Mouse (Mus musculus) gastrocnemius, adult 2 months (tissue): ENCODE measurements at regions not wholly inside any gene's neighbourhood (a gene's known extent, or its start where the extent isn't known, plus 50 kb on each side); places are given as distances from the start of the nearest gene placed in this dataset.
A peak's percentile ranks its signal among the peaks of the same experiment; 100 is the strongest.
"Not testable (repeated sequence)": the region's sequence is repeated elsewhere in the genome, so short reads cannot be mapped to it uniquely, and the experiment has no call there.

ENCODE experiments used
- DNase-seq: peaks from one replicate; pipeline ENCODE4 v3.0.0; 2022
- H3K27ac ChIP-seq: fragments of 200-600 bp; 2 replicates; pipeline ENCODE4 v1.8.1; 2022; ENCODE audit warnings: mild to moderate bottlenecking
- H3K4me3 ChIP-seq: fragments of 200-600 bp; 2 replicates; pipeline ENCODE4 v1.8.1; 2022; ENCODE audit warnings: mild to moderate bottlenecking, moderate library complexity
- CTCF ChIP-seq: fragments of 200-600 bp; IDR thresholded peaks from 2 replicates; pipeline ENCODE4 v1.8.1; 2022; ENCODE audit warnings: antibody characterized with exemption, mild to moderate bottlenecking, moderate library complexity
- intact Hi-C: fragments of 180-260 bp; cut with DNase I; formaldehyde crosslinking; loops from one replicate; pipeline ENCODE4 v1.15.1; 2025

- Histone ChIP-seq H3K4me3 (no peak overlapping the region), H3K27ac (no peak overlapping the region)
- TF ChIP-seq CTCF = no peak
- DNase-seq = no peak
- intact Hi-C loops = no loop called here
These were observed 129.4 kb upstream of the Tmem185a start for GRCm38 (mm10) chrX:70606349-70606748.

GRCm38 (mm10) chrX:70582344-70582743 lies 105.4 kb upstream of the Tmem185a start:
- not testable (repeated sequence) for H3K27ac ChIP-seq, DNase-seq, H3K4me3 ChIP-seq
- intact Hi-C loops = loop anchor here (5.0 to 10.0 kb wide), 2 partner anchors 732 to 800 kb away; no protein-coding TSS in a partner anchor
- TF ChIP-seq CTCF = peak; percentile 68

GRCm38 (mm10) chrX:70580171-70580570 lies 103.2 kb upstream of the Tmem185a start:
- Histone ChIP-seq H3K4me3 (no peak overlapping the region), H3K27ac (no peak overlapping the region)
- no peak for TF ChIP-seq CTCF
- intact Hi-C loops = loop anchor here (5.0 to 10.0 kb wide), 2 partner anchors 735 to 802 kb away; no protein-coding TSS in a partner anchor
- DNase-seq = no peak

GRCm38 (mm10) chrX:70574243-70574642 lies 97.3 kb upstream of the Tmem185a start:
- DNase-seq, H3K4me3 ChIP-seq, H3K27ac ChIP-seq: not testable (repeated sequence)
- intact Hi-C loops = loop anchor here (5.0 kb wide), 1 partner anchor 207 kb away; the partner anchor contains the start of gene Ids

GRCm38 (mm10) chrX:70570586-70570985 lies 93.6 kb upstream of the Tmem185a start:
- H3K27ac ChIP-seq, H3K4me3 ChIP-seq: not testable (repeated sequence)
- intact Hi-C loops = loop anchor here (5.0 kb wide), 1 partner anchor 203 kb away; the partner anchor contains the start of gene Ids
- DNase-seq = peak; percentile 25

GRCm38 (mm10) chrX:70569339-70569979 lies 92.5 kb upstream of the Tmem185a start:
- H3K4me3 ChIP-seq, intact Hi-C loops, H3K27ac ChIP-seq, DNase-seq: not testable (repeated sequence)
- 0 out of 2 replicates have a peak, but pooled peaks have one; percentile 2 for TF ChIP-seq CTCF
